Mouse (Mus musculus) left cerebral cortex, adult 18-20 months (tissue): ENCODE results near the gene Gm2237. TPM values are rescaled to one million over a fixed set of nuclear protein-coding genes. Genes with fewer than 3 reads are reported as not detected.
A peak's percentile ranks its signal among the peaks of the same experiment; 100 is the strongest.
"Not testable (repeated sequence)": the region's sequence is repeated elsewhere in the genome, so short reads cannot be mapped to it uniquely, and the experiment has no call there.

Source experiments
- DNase-seq, 2 experiments: peaks; one replicate each; pipeline ENCODE4 v3.0.0; 2021 to 2022; ENCODE audit warnings: low spot score in 2 of 2, mixed read lengths in 1 of 2
- long read RNA-seq, 2 experiments: library from polyadenylated mRNA; stranded (forward); transcript quantifications; one replicate each; pipeline ENCODE4 v2.0.0; 2021
- total RNA-seq, 2 experiments: library from RNA; stranded (reverse); gene quantifications; 2 replicates each; pipeline ENCODE4 v1.2.3; 2021

Gene Gm2237
- total RNA-seq: 1 to 10 TPM; 2.3 to 3.8 TPM
- long read RNA-seq, experiment 1, partial matches to known transcripts: 0 of 2 reads
- long read RNA-seq, experiment 1, other reads (novel, unspliced or antisense): 2 of 2 reads
- long read RNA-seq, experiment 2, partial matches to known transcripts: 0 of 1 reads
- long read RNA-seq, experiment 2, other reads (novel, unspliced or antisense): 1 of 1 reads

DNA sequence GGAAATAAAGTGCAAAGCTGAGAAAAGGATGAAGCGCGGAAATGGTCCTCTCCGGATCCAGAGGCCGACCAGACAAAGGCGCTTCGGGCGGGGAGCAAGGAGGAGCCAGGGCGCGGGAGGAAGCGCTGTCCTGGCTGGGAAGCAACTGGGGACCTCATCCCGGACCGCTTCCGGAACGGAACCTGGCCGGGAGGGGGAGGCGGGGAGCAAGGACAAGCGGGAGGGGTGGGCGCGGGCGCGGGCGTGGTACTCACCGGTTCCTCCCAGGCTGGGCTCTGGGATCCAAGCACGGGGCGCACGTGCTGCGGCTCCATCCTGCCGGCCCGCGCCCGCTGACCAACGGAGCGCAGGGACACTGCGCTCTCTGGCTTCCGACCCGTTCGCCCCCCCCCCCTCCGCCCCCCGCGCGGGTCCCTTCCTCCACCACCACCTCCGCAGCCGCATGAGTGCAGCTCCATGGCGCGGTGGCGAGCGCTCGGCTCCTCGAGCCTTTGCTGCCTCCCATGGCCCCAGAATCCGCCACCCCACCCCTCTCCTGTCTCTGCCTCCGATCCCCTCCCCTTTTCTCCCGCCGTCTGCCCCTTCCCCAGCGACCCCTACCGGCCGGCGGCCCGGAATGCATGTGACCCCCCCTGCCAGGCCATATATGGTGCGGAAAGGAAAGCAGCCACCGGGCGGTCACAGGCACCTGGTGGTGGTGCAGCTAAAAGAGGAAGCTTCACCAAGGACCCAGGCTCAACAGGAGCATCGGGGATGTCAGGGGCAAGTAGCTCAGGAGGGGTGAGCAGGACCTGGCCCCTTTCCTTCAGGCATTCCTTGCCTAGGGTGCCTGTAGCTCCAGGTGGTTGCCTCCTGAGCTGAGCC, at the start of gene Gm2237:
TSS of gene Gm2237 (minus strand) at position 332 of the 864 bp plus-strand sequence.
- DNase-seq: peak in 1 of 2 experiments; percentile 1

DNA sequence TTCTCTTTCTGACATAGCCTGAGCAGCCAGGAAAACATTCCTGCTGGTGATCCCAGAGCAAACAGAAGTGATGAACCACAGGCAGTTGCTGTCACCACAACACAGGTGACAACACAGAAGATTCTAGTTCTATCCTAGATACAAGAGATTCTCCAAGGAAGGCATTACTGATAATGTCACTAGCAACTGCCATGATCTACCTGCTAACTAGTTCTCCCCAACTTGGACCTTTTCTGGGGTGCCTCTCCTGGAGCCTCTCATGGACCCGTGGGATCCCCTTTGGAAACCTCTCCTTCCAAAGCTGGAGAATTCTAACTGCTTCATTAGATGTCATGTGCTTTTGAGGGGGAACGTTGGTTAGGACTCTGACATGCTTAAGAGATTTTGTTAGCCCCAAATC, 17.5 kb upstream of the Gm2237 start, which contains the start of gene Gm5458:
TSS of gene Gm5458 (minus strand) at position 101 of the 400 bp plus-strand sequence.
- DNase-seq: not testable (repeated sequence)

DNA sequence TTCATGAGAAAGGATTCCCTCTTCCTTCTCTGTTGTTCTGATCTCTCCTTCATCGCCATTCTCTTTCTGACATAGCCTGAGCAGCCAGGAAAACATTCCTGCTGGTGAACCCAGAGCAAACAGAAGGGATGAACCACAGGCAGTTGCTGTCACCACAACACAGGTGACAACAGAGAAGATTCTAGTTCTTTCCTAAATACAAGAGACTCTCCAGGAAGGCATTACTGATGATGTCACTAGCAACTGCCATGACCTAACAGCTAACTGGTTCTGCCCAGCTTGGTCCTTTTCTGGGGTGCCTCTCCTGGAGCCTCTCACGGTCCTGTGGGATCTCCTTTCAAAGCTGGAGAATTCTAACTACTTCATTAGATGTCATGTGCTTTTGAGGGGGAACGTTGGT, 35.1 kb downstream of the Gm2237 start, which contains the start of gene Gm2244:
TSS of gene Gm2244 (minus strand) at position 101 of the 400 bp plus-strand sequence.
- not testable (repeated sequence) for DNase-seq

Other genes with a start within 250 kb of the Gm2237 start
- under 1 TPM in 1 of 2 experiments, not detected in 1; 0.58 TPM for gene Gm21738, start 166.2 kb downstream of the Gm2237 start, total RNA-seq
- not detected for gene Gm2244, start 35.2 kb downstream of the Gm2237 start, total RNA-seq
- gene Gm5458, start 17.4 kb upstream of the Gm2237 start, total RNA-seq: not detected
- 1 to 10 TPM; 1.8 to 2.1 TPM for gene Nid2, start 166.1 kb upstream of the Gm2237 start, total RNA-seq
- 10 to 100 TPM; 43.5 to 45.1 TPM for gene Rtraf, start 238.7 kb upstream of the Gm2237 start, total RNA-seq